Mouse (Mus musculus) hindbrain, postnatal 0 days (tissue): ENCODE results near the gene Use1. TPM values are rescaled to one million over a fixed set of nuclear protein-coding genes. Genes with fewer than 3 reads are reported as not detected.

Experiments used
- ATAC-seq: fragments of 200-750 bp; cut with Nextera tagmentation; 2 replicates; pipeline ENCODE4 v1.8.0; 2017; ENCODE audit warnings: mild to moderate bottlenecking, moderate TSS enrichment, moderate library complexity
- DNase-seq: peaks from one replicate; pipeline ENCODE4 v3.0.0-alpha.2; 2015; ENCODE audit warnings: low spot score
- H3K27ac ChIP-seq: fragments of 300-500 bp; sonication (generic); 2 replicates; pipeline ENCODE4 v1.5.1; 2014; ENCODE audit warnings: mild to moderate bottlenecking
- H3K27me3 ChIP-seq: fragments of 300-500 bp; sonication (generic); 2 replicates; pipeline ENCODE4 v1.6.1; 2014; ENCODE audit warnings: low read length, mixed read lengths; ENCODE audit not compliant: insufficient read depth
- H3K36me3 ChIP-seq: fragments of 300-500 bp; sonication (generic); 2 replicates; pipeline ENCODE4 v1.6.1; 2014; ENCODE audit warnings: low read length, mixed read lengths; ENCODE audit not compliant: insufficient read depth
- H3K4me1 ChIP-seq: fragments of 300-500 bp; sonication (generic); 2 replicates; pipeline ENCODE4 v1.6.1; 2014; ENCODE audit warnings: antibody characterized with exemption, low read length, mixed read lengths; ENCODE audit not compliant: insufficient read depth
- H3K4me2 ChIP-seq: fragments of 300-500 bp; sonication (generic); 2 replicates; pipeline ENCODE4 v1.6.1; 2014; ENCODE audit warnings: low read depth, mild to moderate bottlenecking, low read length, moderate library complexity, mixed read lengths
- H3K4me3 ChIP-seq: fragments of 300-500 bp; sonication (generic); 2 replicates; pipeline ENCODE4 v1.5.1; 2014; ENCODE audit warnings: low read length
- H3K9ac ChIP-seq: fragments of 300-500 bp; sonication (generic); replicated peaks from 2 replicates; pipeline ENCODE4 v1.6.1; 2014; ENCODE audit warnings: mild to moderate bottlenecking, low read length, moderate library complexity, mixed read lengths
- H3K9me3 ChIP-seq: fragments of 300-500 bp; sonication (generic); 2 replicates; pipeline ENCODE4 v1.6.1; 2016; ENCODE audit warnings: low read length, mixed read lengths
- CTCF ChIP-seq: IDR thresholded peaks from 2 replicates; pipeline ENCODE4 v1.5.1; 2016; ENCODE audit warnings: antibody characterized with exemption, control low read depth, low read depth
- WGBS: fragments of 180-500 bp; shearing (Covaris S2); extraction: QIAGEN DNeasy Blood & Tissue Kit; methylation state at CpG from one replicate; pipeline ENCODE4 v1.1.7; 2014; 5-methylcytosine and 5-hydroxymethylcytosine counted together
- polyA plus RNA-seq: library from polyadenylated mRNA; unstranded; fragments of >200 nt; fragmentation: Nextera tagmentation; extraction: Ambion mirVana; gene quantifications from 2 replicates; pipeline ENCODE4 v1.2.1, GENCODE M21; 2015
- total RNA-seq: library from RNA; depleted of rRNA; stranded (reverse); fragments of >200 nt; gene quantifications from 2 replicates; pipeline ENCODE4 v1.2.3, GENCODE M21; 2014

The Use1 gene
- total and polyA plus RNA-seq, 2 experiments from 2014 or later: 119 to 123 TPM

DNA sequence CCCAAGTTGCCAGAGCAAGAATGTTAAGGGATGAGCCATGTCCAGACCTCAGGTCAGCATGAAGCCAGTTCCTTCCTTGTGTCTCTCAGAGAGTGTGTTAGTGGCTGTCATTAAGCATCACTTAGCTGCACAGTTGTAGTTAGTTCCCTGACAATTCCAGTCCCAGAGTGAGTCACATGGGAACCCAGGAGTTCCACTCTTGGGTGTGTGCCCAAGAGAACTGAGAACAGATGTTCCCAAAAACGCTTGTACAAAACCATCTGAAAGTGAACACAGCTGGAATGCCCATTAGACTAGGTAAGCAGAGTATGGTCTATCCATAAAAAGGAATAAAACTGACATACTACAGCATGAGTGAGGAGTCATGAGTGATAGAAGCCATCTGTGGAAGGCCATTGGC is 20.1 kb upstream of the Use1 start:
- H3K4me2 ChIP-seq: no peak overlapping the region
- no peak for DNase-seq
- H3K9me3 ChIP-seq: no peaks in the 10 kb centered on the region
- no peaks in the 10 kb centered on the region for H3K4me1 ChIP-seq
- ATAC-seq: no peak
- H3K27me3 ChIP-seq: no peaks in the 10 kb centered on the region
- H3K27ac ChIP-seq: no peak overlapping the region
- no peak overlapping the region for H3K9ac ChIP-seq
- peaks cover 80% of the 10 kb centered on the region for H3K36me3 ChIP-seq
- no peak overlapping the region for H3K4me3 ChIP-seq
- WGBS: 78% methylated on average over 1 of the region's 1 CpGs
- no peak for TF ChIP-seq CTCF

DNA sequence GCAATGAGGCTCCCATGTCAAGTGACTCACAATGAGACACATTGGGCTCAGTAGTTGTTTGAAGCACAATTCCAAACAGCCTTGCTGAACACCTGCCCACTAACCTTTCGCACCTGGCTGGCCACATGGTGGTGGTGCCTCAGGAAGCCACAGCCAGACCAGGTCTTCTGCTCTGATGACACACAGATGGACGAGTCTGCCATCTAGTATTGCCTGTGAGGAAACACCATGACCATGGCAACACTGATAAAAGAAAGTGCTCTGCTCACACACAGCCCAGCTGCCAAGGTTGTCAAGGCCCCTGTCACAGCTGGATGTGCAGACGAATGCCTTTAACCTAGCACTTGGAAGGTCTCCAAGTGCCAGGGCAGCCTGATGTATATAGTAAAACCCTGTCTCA is 15.5 kb upstream of the Use1 start:
- Histone ChIP-seq H3K9ac (no peak overlapping the region), H3K27ac (no peak overlapping the region), H3K36me3 (peaks cover 79% of the 10 kb centered on the region), H3K4me3 (no peak overlapping the region), H3K4me2 (no peak overlapping the region), H3K4me1 (no peaks in the 10 kb centered on the region), H3K27me3 (no peaks in the 10 kb centered on the region), H3K9me3 (no peaks in the 10 kb centered on the region)
- no peak for ATAC-seq
- no peak for DNase-seq
- no peak for TF ChIP-seq CTCF
- WGBS: 64% methylated on average over 3 of the region's 3 CpGs

DNA sequence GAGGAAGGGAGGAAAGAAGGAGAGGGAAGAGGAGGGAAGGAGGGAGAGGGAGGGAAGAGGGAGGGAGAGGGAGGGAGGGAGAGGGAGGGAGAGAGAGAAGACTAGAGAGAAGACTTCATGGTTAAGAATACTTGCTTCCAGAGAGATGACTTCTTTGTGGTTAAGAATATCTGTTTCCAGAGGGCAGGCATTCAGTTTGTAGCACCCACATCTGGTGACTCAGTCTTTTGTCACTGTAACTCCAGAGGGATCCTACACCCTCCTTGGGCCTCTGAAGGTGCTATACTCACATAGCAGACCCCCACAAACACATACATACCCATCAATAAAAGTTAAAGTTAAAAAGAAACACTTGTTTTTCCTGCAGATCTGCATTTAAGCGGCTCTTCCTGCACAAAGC is 15.1 kb upstream of the Use1 start:
- no peak for ATAC-seq
- H3K4me3 ChIP-seq: no peak overlapping the region
- TF ChIP-seq CTCF: no peak
- no peaks in the 10 kb centered on the region for H3K27me3 ChIP-seq
- H3K4me1 ChIP-seq: no peaks in the 10 kb centered on the region
- H3K9me3 ChIP-seq: no peaks in the 10 kb centered on the region
- DNase-seq: no peak
- no peak overlapping the region for H3K9ac ChIP-seq
- peaks cover 79% of the 10 kb centered on the region for H3K36me3 ChIP-seq
- H3K4me2 ChIP-seq: no peak overlapping the region
- no peak overlapping the region for H3K27ac ChIP-seq
- WGBS: 95% methylated on average over 1 of the region's 1 CpGs

DNA sequence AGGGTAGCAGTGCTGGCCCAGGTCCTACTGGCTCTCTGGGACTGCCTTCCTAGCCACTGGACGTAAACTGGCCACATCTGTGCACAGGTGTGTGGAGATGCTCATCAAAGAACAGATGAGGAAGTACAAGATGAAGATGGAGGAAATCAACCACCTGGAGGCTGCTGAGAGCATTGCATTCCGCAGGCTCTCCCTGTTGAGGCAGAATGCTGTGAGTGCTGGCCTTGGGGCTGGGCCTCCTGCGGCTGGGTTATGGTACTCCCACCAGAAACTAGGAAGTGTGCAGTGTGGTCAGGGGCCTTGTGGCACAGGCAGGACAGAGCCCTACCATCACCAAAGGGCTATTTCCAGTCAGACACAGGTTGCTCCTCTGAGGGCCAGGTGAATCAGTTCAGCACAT is 8.6 kb upstream of the Use1 start:
- no peak overlapping the region for H3K4me2 ChIP-seq
- H3K9ac ChIP-seq: no peak overlapping the region
- H3K27me3 ChIP-seq: no peaks in the 10 kb centered on the region
- WGBS: 83% methylated on average over 3 of the region's 3 CpGs
- TF ChIP-seq CTCF: peak; percentile 7; the same call in 1 of the 2 replicates
- no peaks in the 10 kb centered on the region for H3K4me1 ChIP-seq
- ATAC-seq (no peak), DNase-seq (no peak)
- H3K4me3 ChIP-seq: no peak overlapping the region
- no peaks in the 10 kb centered on the region for H3K9me3 ChIP-seq
- H3K36me3 ChIP-seq: peaks cover 73% of the 10 kb centered on the region
- no peak overlapping the region for H3K27ac ChIP-seq

DNA sequence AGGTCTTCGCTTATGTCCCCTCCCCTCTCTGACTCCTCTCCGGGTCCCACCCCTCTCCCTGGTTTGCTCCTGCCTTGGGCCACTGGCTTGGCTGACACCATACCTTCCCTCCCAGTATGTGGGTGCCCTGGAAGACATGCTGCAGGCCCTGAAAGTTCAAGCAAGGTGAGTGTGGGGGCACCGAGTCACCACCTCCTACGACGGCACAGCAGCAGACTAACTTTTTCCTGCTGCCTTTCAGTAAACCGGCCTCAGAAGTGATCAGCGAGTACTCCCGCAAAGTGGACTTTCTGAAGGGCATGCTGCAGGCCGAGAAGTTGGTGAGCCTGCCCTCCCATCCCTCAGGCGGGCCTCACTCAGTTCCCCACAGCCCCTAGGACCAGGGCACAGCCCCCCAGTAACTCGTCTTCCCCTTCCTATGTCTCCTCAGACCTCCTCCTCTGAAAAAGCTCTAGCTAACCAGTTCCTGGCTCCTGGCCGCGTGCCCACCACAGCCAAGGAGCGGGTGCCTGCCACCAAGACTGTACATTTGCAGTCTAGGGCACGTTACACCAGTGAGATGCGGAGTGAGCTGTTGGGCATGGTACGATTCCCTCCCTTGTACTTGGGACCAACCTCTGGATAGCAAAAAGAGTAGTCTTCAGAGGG is 1.0 kb downstream of the Use1 start:
- Histone ChIP-seq H3K27me3 (no peaks in the 10 kb centered on the region), H3K4me1 (peaks cover 7% of the 10 kb centered on the region), H3K4me3 (peak overlapping the region; percentile 52), H3K9me3 (no peaks in the 10 kb centered on the region), H3K27ac (peak overlapping the region; percentile 87), H3K4me2 (peak overlapping the region; percentile 70), H3K9ac (peak overlapping the region; percentile 65), H3K36me3 (peaks cover 13% of the 10 kb centered on the region)
- no peak for DNase-seq
- TF ChIP-seq CTCF: no peak
- ATAC-seq: no peak
- WGBS: 46% methylated on average over 17 of the region's 17 CpGs

DNA sequence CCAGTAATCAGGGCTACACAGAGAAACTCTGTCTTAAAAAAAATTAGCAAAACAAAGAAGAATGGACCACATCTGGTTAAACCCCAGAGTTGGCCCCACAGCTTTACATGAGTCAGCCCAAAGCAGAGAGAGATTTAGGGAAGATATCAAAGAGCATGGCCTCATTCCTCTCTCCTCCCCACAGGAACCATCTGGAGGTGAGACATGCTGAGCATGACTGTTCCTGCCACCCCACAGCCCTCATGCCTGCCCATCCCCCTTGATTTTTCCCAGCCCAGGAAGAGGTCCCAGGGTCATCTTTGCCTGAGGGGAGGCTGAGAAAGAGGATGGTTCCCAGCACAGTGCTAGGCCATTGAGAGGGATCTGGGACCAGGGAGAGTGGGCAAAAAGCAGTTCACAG is 1.7 kb downstream of the Use1 start:
- no peaks in the 10 kb centered on the region for H3K9me3 ChIP-seq
- 0 out of 2 replicates have a peak overlapping the region, but pooled peaks have one; percentile 87 for H3K27ac ChIP-seq
- peaks cover 13% of the 10 kb centered on the region for H3K36me3 ChIP-seq
- ATAC-seq (no peak), DNase-seq (no peak)
- H3K27me3 ChIP-seq: no peaks in the 10 kb centered on the region
- H3K4me1 ChIP-seq: peaks cover 7% of the 10 kb centered on the region
- no peak overlapping the region for H3K9ac ChIP-seq
- TF ChIP-seq CTCF: no peak
- H3K4me2 ChIP-seq: no peak overlapping the region
- H3K4me3 ChIP-seq: no peak overlapping the region

DNA sequence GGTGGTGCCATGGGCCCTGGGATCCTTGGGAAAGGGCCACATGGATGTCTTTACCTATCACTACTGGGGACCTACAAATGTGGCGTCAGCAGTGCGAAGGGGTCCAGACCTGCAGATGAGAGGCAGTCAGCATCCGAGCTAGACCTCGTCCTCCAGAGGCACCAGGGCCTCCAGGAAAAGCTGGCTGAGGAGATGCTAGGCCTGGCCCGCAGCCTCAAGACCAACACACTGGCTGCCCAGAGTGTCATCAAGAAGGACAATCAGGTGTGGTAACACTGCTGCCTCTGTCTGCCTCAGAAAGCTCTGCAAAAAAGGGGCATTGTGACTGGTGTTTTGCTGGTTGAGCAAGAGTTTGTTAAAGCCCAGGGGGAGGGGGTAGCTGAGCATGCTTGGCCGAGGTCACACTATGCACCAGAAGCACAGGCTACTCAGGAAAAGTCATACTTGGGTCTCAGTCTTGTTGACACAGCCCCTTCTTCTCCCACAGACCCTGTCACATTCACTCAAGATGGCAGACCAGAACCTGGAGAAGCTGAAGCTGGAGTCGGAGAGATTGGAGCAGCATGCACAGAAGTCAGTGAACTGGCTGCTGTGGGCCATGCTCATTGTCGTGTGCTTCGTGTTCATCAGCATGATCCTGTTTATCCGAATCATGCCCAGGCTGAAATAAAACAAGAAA is 2.5 kb downstream of the Use1 start:
- ATAC-seq: no peak
- no peak overlapping the region for H3K27ac ChIP-seq
- no peak overlapping the region for H3K4me2 ChIP-seq
- WGBS: 94% methylated on average over 10 of the region's 10 CpGs
- H3K9me3 ChIP-seq: no peaks in the 10 kb centered on the region
- H3K36me3 ChIP-seq: peaks cover 20% of the 10 kb centered on the region
- H3K4me1 ChIP-seq: peaks cover 7% of the 10 kb centered on the region
- H3K9ac ChIP-seq: no peak overlapping the region
- H3K27me3 ChIP-seq: no peaks in the 10 kb centered on the region
- TF ChIP-seq CTCF: no peak
- H3K4me3 ChIP-seq: no peak overlapping the region
- no peak for DNase-seq
